Mouse (Mus musculus): ENCODE measurements around the gene Gga1. TPM values are rescaled to one million over a fixed set of nuclear protein-coding genes. Genes with fewer than 3 reads are reported as not detected.
"Not testable (repeated sequence)": the region's sequence is repeated elsewhere in the genome, so short reads cannot be mapped to it uniquely, and the experiment has no call there.

Gene Gga1
- polyA plus RNA-seq, 1 experiment = 69.9 TPM

- Histone ChIP-seq H3K27ac (ENCODE audit: control insufficient read depth, insufficient read depth, low read depth, low read length) (no peak overlapping the region), H3K36me3 (ENCODE audit: control insufficient read depth, insufficient read depth, low read length) (no peaks in the 10 kb centered on the region), H3K4me3 (ENCODE audit: control insufficient read depth, low read depth, low read length) (no peak overlapping the region), H3K27me3 (ENCODE audit: control insufficient read depth, insufficient read depth, low read length) (no peaks in the 10 kb centered on the region; the same call in 1 of the 2 replicates), H3K4me1 (ENCODE audit: control insufficient read depth, insufficient read depth, low read length) (peaks cover 15% of the 10 kb centered on the region)
- no peak for TF ChIP-seq CTCF (IDR thresholded peaks at IDR 0.05; ENCODE audit: control insufficient read depth, insufficient read depth, insufficient replicate concordance, low read depth, low read length)
Measured at GRCm38 (mm10) chr15:78846352-78846751, 30.6 kb upstream of the Gga1 start.

DNA sequence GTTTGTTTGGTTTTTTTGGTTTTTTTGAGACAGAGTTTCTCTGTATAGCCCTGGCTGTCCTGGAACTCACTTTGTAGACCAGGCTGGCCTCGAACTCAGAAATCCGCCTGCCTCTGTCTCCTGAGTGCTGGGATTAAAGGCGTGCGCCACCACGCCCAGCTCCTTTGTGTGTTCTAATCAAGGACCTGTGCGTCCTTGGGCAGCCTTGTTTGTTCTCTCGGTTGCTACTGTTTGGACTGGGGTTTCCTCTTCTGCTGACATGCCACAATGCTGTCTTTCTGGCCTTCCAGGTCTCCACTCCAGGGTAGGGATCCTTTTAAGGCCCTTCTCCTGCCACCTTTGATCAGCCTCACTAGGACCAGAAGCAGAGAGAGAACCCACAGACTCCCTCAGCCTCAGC, 30.2 kb upstream of the Gga1 start:
- H3K36me3 ChIP-seq (ENCODE audit: control insufficient read depth, insufficient read depth, low read length); H3K27ac ChIP-seq (ENCODE audit: control insufficient read depth, insufficient read depth, low read depth, low read length); H3K4me3 ChIP-seq (ENCODE audit: control insufficient read depth, low read depth, low read length); H3K27me3 ChIP-seq (ENCODE audit: control insufficient read depth, insufficient read depth, low read length): not testable (repeated sequence)
- H3K4me1 ChIP-seq (ENCODE audit: control insufficient read depth, insufficient read depth, low read length) = peaks cover 19% of the 10 kb centered on the region

DNA sequence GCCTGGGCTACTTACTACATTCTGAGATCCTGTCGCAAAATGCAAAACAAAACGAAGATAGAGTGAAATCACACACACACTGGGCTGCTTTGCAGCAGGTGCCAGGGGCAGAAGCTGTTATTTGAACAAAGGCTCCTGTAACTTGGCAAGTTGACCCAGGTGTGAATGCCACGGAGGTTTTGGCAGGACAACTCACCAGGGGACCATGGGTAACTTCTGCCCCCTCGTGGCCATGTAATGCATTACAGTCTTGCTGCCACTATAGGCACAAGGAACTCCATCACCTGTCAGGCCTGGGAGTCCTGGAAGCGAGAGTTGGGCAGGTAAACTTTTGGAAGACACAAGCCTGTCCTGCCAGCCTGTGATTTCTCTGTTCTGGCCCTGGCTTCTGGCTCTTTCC, 28.5 kb upstream of the Gga1 start:
- Histone ChIP-seq H3K27me3 (ENCODE audit: control insufficient read depth, insufficient read depth, low read length) (no peaks in the 10 kb centered on the region), H3K27ac (ENCODE audit: control insufficient read depth, insufficient read depth, low read depth, low read length) (no peak overlapping the region), H3K4me3 (ENCODE audit: control insufficient read depth, low read depth, low read length) (no peak overlapping the region), H3K4me1 (ENCODE audit: control insufficient read depth, insufficient read depth, low read length) (peaks cover 14% of the 10 kb centered on the region), H3K36me3 (ENCODE audit: control insufficient read depth, insufficient read depth, low read length) (no peaks in the 10 kb centered on the region)
- TF ChIP-seq CTCF (IDR thresholded peaks at IDR 0.05; ENCODE audit: control insufficient read depth, insufficient read depth, insufficient replicate concordance, low read depth, low read length) (peak; percentile 89), POLR2A (IDR thresholded peaks at IDR 0.05; ENCODE audit: control insufficient read depth, low read depth, low read length) (no peak)

- no peaks in the 10 kb centered on the region for H3K27me3 ChIP-seq (ENCODE audit: control insufficient read depth, insufficient read depth, low read length)
Measured at GRCm38 (mm10) chr15:78849485-78849884, 27.5 kb upstream of the Gga1 start.

GRCm38 (mm10) chr15:78850059-78850824, 26.7 kb upstream of the Gga1 start:
- Histone ChIP-seq H3K36me3 (ENCODE audit: control insufficient read depth, insufficient read depth, low read length) (no peaks in the 10 kb centered on the region), H3K4me3 (ENCODE audit: control insufficient read depth, low read depth, low read length) (no peak overlapping the region), H3K27me3 (ENCODE audit: control insufficient read depth, insufficient read depth, low read length) (no peaks in the 10 kb centered on the region), H3K27ac (ENCODE audit: control insufficient read depth, insufficient read depth, low read depth, low read length) (no peak overlapping the region), H3K4me1 (ENCODE audit: control insufficient read depth, insufficient read depth, low read length) (peaks cover 9% of the 10 kb centered on the region)
- TF ChIP-seq POLR2A (IDR thresholded peaks at IDR 0.05; ENCODE audit: control insufficient read depth, low read depth, low read length) = no peak
- no peak for TF ChIP-seq CTCF (IDR thresholded peaks at IDR 0.05; ENCODE audit: control insufficient read depth, insufficient read depth, insufficient replicate concordance, low read depth, low read length)

More at GRCm38 (mm10) chr15:78849485-78849884, 27.5 kb upstream of the Gga1 start:
- TF ChIP-seq CTCF (IDR thresholded peaks at IDR 0.05; ENCODE audit: control insufficient read depth, insufficient read depth, insufficient replicate concordance, low read depth, low read length) = no peak
- TF ChIP-seq POLR2A (IDR thresholded peaks at IDR 0.05; ENCODE audit: control insufficient read depth, low read depth, low read length) = no peak
- H3K27ac ChIP-seq (ENCODE audit: control insufficient read depth, insufficient read depth, low read depth, low read length) = no peak overlapping the region
- H3K4me3 ChIP-seq (ENCODE audit: control insufficient read depth, low read depth, low read length) = no peak overlapping the region
- no peaks in the 10 kb centered on the region for H3K36me3 ChIP-seq (ENCODE audit: control insufficient read depth, insufficient read depth, low read length)
- peaks cover 9% of the 10 kb centered on the region for H3K4me1 ChIP-seq (ENCODE audit: control insufficient read depth, insufficient read depth, low read length)

DNA sequence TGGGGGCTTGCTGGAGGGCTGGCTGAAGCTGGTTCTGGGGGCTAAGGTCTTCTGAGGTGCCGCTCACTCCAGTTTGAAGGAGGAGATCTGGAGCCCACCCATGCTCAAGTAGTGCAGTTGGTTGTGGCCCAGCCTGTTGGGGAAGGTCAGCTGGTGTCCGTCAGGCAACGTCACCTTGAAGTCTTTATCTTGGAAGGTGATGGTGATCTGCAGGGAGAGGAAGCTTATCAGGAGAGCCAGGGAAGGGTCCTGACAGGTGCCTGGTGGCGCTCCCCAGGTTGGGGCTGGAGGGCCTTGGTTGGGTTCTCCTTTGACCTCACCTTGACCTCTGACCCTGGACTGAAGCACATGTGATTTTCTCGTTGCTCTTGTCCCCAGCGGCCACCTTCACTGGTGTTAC, 26.0 kb upstream of the Gga1 start:
- no peak overlapping the region for H3K27ac ChIP-seq (ENCODE audit: control insufficient read depth, insufficient read depth, low read depth, low read length)
- TF ChIP-seq POLR2A (IDR thresholded peaks at IDR 0.05; ENCODE audit: control insufficient read depth, low read depth, low read length) (no peak), CTCF (IDR thresholded peaks at IDR 0.05; ENCODE audit: control insufficient read depth, insufficient read depth, insufficient replicate concordance, low read depth, low read length) (no peak)

GRCm38 (mm10) chr15:78851505-78852153, 25.4 kb upstream of the Gga1 start:
- no peaks in the 10 kb centered on the region for H3K27me3 ChIP-seq (ENCODE audit: control insufficient read depth, insufficient read depth, low read length)
- no peaks in the 10 kb centered on the region for H3K36me3 ChIP-seq (ENCODE audit: control insufficient read depth, insufficient read depth, low read length)
- H3K4me1 ChIP-seq (ENCODE audit: control insufficient read depth, insufficient read depth, low read length) = peaks cover 8% of the 10 kb centered on the region
- no peak for TF ChIP-seq POLR2A (IDR thresholded peaks at IDR 0.05; ENCODE audit: control insufficient read depth, low read depth, low read length)
- TF ChIP-seq CTCF (IDR thresholded peaks at IDR 0.05; ENCODE audit: control insufficient read depth, insufficient read depth, insufficient replicate concordance, low read depth, low read length) = peak; percentile 92
- peak overlapping the region; percentile 44 for H3K4me3 ChIP-seq (ENCODE audit: control insufficient read depth, low read depth, low read length)
- no peak overlapping the region for H3K27ac ChIP-seq (ENCODE audit: control insufficient read depth, insufficient read depth, low read depth, low read length)

More for the DNA sequence above, 26.0 kb upstream of the Gga1 start:
- H3K4me1 ChIP-seq (ENCODE audit: control insufficient read depth, insufficient read depth, low read length) = peaks cover 8% of the 10 kb centered on the region
- H3K36me3 ChIP-seq (ENCODE audit: control insufficient read depth, insufficient read depth, low read length) = no peaks in the 10 kb centered on the region
- H3K27me3 ChIP-seq (ENCODE audit: control insufficient read depth, insufficient read depth, low read length) = no peaks in the 10 kb centered on the region
- no peak overlapping the region for H3K4me3 ChIP-seq (ENCODE audit: control insufficient read depth, low read depth, low read length)

Data from testis, adult 2 months (tissue).